Mouse (Mus musculus): Measurements from ENCODE around the gene Klra9. TPM values are rescaled to one million over a fixed set of nuclear protein-coding genes. Genes with fewer than 3 reads are reported as not detected.

Gene Klra9
- polyA plus RNA-seq, 1 experiment: not detected

Other genes starting within 250 kb of the Klra9 start
- gene Klra6, start 166.2 kb downstream of the Klra9 start, polyA plus RNA-seq (2012; fragmentation: generic; extraction: Trizol): not detected
- gene Klra4, start 125.8 kb downstream of the Klra9 start, polyA plus RNA-seq (2012; fragmentation: generic; extraction: Trizol): not detected
- not detected for gene Klra8, start 63.2 kb downstream of the Klra9 start, polyA plus RNA-seq (2012; fragmentation: generic; extraction: Trizol)
- not detected for gene Klra7, start 40.2 kb upstream of the Klra9 start, polyA plus RNA-seq (2012; fragmentation: generic; extraction: Trizol)
- gene Klra10, start 88.8 kb upstream of the Klra9 start, polyA plus RNA-seq (2012; fragmentation: generic; extraction: Trizol): not detected
- not detected for gene Klra3, start 144.5 kb upstream of the Klra9 start, polyA plus RNA-seq (2012; fragmentation: generic; extraction: Trizol)
- gene Klra1, start 193.8 kb upstream of the Klra9 start, polyA plus RNA-seq (2012; fragmentation: generic; extraction: Trizol): not detected